24 mouse cellular contexts compared by ENCODE assay signal in genomic region chr4:117904761-117905160, GRCm38 (mm10). TPM values are rescaled to one million over a fixed set of nuclear protein-coding genes. Genes with fewer than 3 reads are reported as not detected.
DNase-seq lines count a peak whose midpoint lies in the region; TF ChIP-seq lines count a peak whose summit lies in the region.
"Had no signal": no experiment of that assay in that cellular context is flagged by ENCODE, and none has a peak within 500 bp of the region (broad histone marks: within the 10 kb centered on the region; RNA-seq: fewer than 3 reads in every experiment).

No protein-coding gene starts in this region.

- 0 out of 2 replicates have a peak overlapping the region, but pooled peaks have one; percentile 1 for H3K27ac ChIP-seq in cerebellum, adult 2 months (ENCODE audit: insufficient read depth, low read length)
- H3K27ac ChIP-seq in gastrocnemius, adult 2 months, result peak overlapping the region; percentile 82
- H3K27ac ChIP-seq in testis, adult 2 months (ENCODE audit: control insufficient read depth, insufficient read depth, low read depth, low read length), result no peak overlapping the region; the same call in 1 of the 2 replicates
- H3K27ac ChIP-seq: forebrain, embryonic 10.5 days; forebrain, embryonic 13.5 days; heart, adult 2 months; heart, embryonic 10.5 days; heart, embryonic 13.5 days; hindbrain, embryonic 14.5 days; hindbrain, postnatal 0 days had no signal

- peaks cover 4% of the 10 kb centered on the region; the same call in 1 of the 2 replicates for H3K36me3 ChIP-seq in testis, adult 2 months (ENCODE audit: control insufficient read depth, insufficient read depth, low read length)

- no peaks in the 10 kb centered on the region for H3K27me3 ChIP-seq in cerebellum, adult 2 months (ENCODE audit: control insufficient read depth, insufficient read depth, low read length)
- H3K27me3 ChIP-seq in testis, adult 2 months (ENCODE audit: control insufficient read depth, insufficient read depth, low read length), result no peaks in the 10 kb centered on the region
- H3K27me3 ChIP-seq: forebrain, embryonic 13.5 days; heart, embryonic 13.5 days had no signal

- intact Hi-C loops in gastrocnemius, adult 2 months (cut with DNase I), result no loop called here

- WGBS in cerebellum, adult 2 months, result 13% methylated on average over 8 of the region's 8 CpGs

- no peak for TF ChIP-seq POLR2A in cerebellum, adult 2 months (IDR thresholded peaks at IDR 0.05; ENCODE audit: borderline replicate concordance, insufficient read depth, low read length)
- TF ChIP-seq POLR2A in testis, adult 2 months (IDR thresholded peaks at IDR 0.05; ENCODE audit: control insufficient read depth, low read depth, low read length), result no peak

- TF ChIP-seq CTCF in cerebellum, adult 2 months (IDR thresholded peaks at IDR 0.05; ENCODE audit: borderline replicate concordance, insufficient read depth, low read depth, low read length), result no peak
- TF ChIP-seq CTCF in gastrocnemius, adult 2 months (IDR thresholded peaks at IDR 0.05), result no peak
- TF ChIP-seq CTCF in testis, adult 2 months (IDR thresholded peaks at IDR 0.05; ENCODE audit: control insufficient read depth, insufficient read depth, insufficient replicate concordance, low read depth, low read length), result no peak

- DNase-seq in cerebellum, adult 2 months, result peak in 1 of 2 experiments; percentile 57
- DNase-seq in cerebellum, postnatal 4 days (ENCODE audit: low spot score in 2 of 2), result no peak
- peak; percentile 41 for DNase-seq in gastrocnemius, adult 2 months
- DNase-seq in gastrocnemius, postnatal 4 days (ENCODE audit: low spot score in 2 of 2), result no peak
- no peak for DNase-seq in testis, postnatal 10 days (ENCODE audit: low spot score)
- DNase-seq in cerebellum, postnatal 25 days, result peak; percentile 66 to 71
- no peak for DNase-seq in embryo, embryonic 10.5 days (ENCODE audit: low spot score)
- DNase-seq: adrenal gland, adult 2 months; adrenal gland, postnatal 14 days; gastrocnemius, postnatal 25 days; heart, adult 2 months; heart, postnatal 14 days; heart, postnatal 4 days; kidney, adult 18-20 months had no signal

- H3K4me3 ChIP-seq in cerebellum, adult 2 months (replicated peaks; ENCODE audit: insufficient read depth, low read depth, low read length), result no peak overlapping the region
- peak overlapping the region; percentile 11; the same call in 1 of the 2 replicates for H3K4me3 ChIP-seq in gastrocnemius, adult 2 months
- peak overlapping the region; percentile 53 for H3K4me3 ChIP-seq in testis, adult 2 months (ENCODE audit: control insufficient read depth, low read depth, low read length)
- H3K4me3 ChIP-seq: forebrain, embryonic 10.5 days; forebrain, embryonic 13.5 days; heart, adult 2 months; heart, embryonic 10.5 days; heart, embryonic 13.5 days had no signal

- H3K4me1 ChIP-seq in cerebellum, adult 2 months (ENCODE audit: control insufficient read depth, insufficient read depth, low read length), result peaks cover 36% of the 10 kb centered on the region
- peaks cover 2% of the 10 kb centered on the region; the same call in 1 of the 2 replicates for H3K4me1 ChIP-seq in testis, adult 2 months (ENCODE audit: control insufficient read depth, insufficient read depth, low read length)

RNA-seq across cellular contexts. Expression of gene Ipo13, which starts 10.0 kb away (rescaled TPM):
- polyA plus RNA-seq in cerebellum, adult 2 months (2012; rRNA removed), result 183 and 192 TPM in 2 replicates
- total RNA-seq in gastrocnemius, adult 2 months (2021), result 100 to 1,000 TPM; 267 to 281 TPM
- total RNA-seq in gastrocnemius, postnatal 4 days (2021), result 100 to 1,000 TPM; 124 to 135 TPM
- polyA plus RNA-seq in testis, adult 2 months (2012; rRNA removed), result 207 and 222 TPM in 2 replicates

RNA-seq across cellular contexts. Expression of gene Dph2, which starts 12.9 kb away (rescaled TPM):
- polyA plus RNA-seq in cerebellum, adult 2 months (2012; rRNA removed), result 16.6 and 18.0 TPM in 2 replicates
- 1 to 10 TPM; 2.4 to 3.2 TPM for total RNA-seq in gastrocnemius, adult 2 months (2021)
- total RNA-seq in gastrocnemius, postnatal 4 days (2021), result 1 to 10 TPM; 4.6 to 5.3 TPM
- 6.6 and 8.2 TPM in 2 replicates for polyA plus RNA-seq in testis, adult 2 months (2012; rRNA removed)

RNA-seq across cellular contexts. Expression of gene Atp6v0b, which starts 17.6 kb away (rescaled TPM):
- polyA plus RNA-seq in cerebellum, adult 2 months (2012; rRNA removed), result 669 and 676 TPM in 2 replicates
- total RNA-seq in gastrocnemius, adult 2 months (2021), result 10 to 100 TPM; 81.4 to 83.9 TPM
- total RNA-seq in gastrocnemius, postnatal 4 days (2021), result 10 to 100 TPM; 67.0 to 70.8 TPM
- 214 and 232 TPM in 2 replicates for polyA plus RNA-seq in testis, adult 2 months (2012; rRNA removed)

RNA-seq across cellular contexts. Expression of gene B4galt2, which starts 21.5 kb away (rescaled TPM):
- 41.0 and 42.0 TPM in 2 replicates for polyA plus RNA-seq in cerebellum, adult 2 months (2012; rRNA removed)
- 1 to 10 TPM; 1.4 to 2.2 TPM for total RNA-seq in gastrocnemius, adult 2 months (2021)
- 10 to 100 TPM; 25.7 to 27.4 TPM for total RNA-seq in gastrocnemius, postnatal 4 days (2021)
- 28.5 and 33.1 TPM in 2 replicates for polyA plus RNA-seq in testis, adult 2 months (2012; rRNA removed)
- total RNA-seq: granulocyte monocyte progenitor cell, adult 5-6 weeks had no signal
- polyA plus RNA-seq: CD4-positive, CD25-positive, alpha-beta regulatory T cell, adult 4 months; inflammation-experienced regulatory T-cells, adult 6 months had no signal

RNA-seq across cellular contexts. Expression of gene Artn, which starts 24.8 kb away (rescaled TPM):
- polyA plus RNA-seq in cerebellum, adult 2 months (2012; rRNA removed), result 0.38 and 0.40 TPM in 2 replicates
- total RNA-seq in gastrocnemius, adult 2 months (2021), result under 1 TPM; 0.25 to 0.46 TPM
- total RNA-seq in gastrocnemius, postnatal 4 days (2021), result 1 to 10 TPM; 1.4 to 2.0 TPM
- polyA plus RNA-seq in testis, adult 2 months (2012; rRNA removed), result 9.0 and 10.2 TPM in 2 replicates
- total RNA-seq: granulocyte monocyte progenitor cell, adult 5-6 weeks; heart, adult 2 months; heart, postnatal 14 days had no signal
- polyA plus RNA-seq: CD4-positive, CD25-positive, alpha-beta regulatory T cell, adult 4 months; inflammation-experienced regulatory T-cells, adult 6 months had no signal

Comparison
In these comparisons a context has a peak if more than half of its experiments do, and no peak if none do; other contexts are left out.
1. DNase-seq: peak in gastrocnemius, adult 2 months (single experiment) and cerebellum, postnatal 25 days (2 of 2); none in cerebellum, postnatal 4 days (0 of 2), gastrocnemius, postnatal 4 days (0 of 2), testis, postnatal 10 days (single experiment) and embryo, embryonic 10.5 days (single experiment).